Mouse (Mus musculus): ENCODE measurements around the gene Rsg1. TPM values are rescaled to one million over a fixed set of nuclear protein-coding genes. Genes with fewer than 3 reads are reported as not detected.

The Rsg1 gene
- polyA plus RNA-seq, 1 experiment from 2014 or later: 7.8 TPM

DNA sequence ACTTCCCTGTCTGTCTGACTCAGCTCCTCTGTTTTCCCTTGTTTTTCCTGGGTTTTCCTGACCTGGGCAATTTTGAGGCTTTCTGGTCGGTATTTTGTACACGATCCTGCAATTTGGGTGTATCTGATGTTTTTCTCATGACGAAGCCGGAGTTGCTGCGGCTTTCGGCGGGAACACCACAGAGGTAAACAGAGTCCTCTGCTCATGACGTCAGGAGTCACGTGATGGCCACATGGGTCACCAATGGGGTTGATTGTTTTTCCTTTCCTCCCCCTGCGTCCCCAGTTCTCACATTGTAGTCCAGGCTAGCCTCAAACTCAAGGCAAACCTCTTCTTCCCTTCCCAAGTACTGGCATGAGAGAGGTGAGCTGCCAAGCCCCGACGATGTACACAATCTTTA is 45.7 kb downstream of the Rsg1 start:
- DNase-seq (ENCODE audit: extremely low spot score, low spot score): no peak
- H3K4me3 ChIP-seq: no peak overlapping the region
- H3K27me3 ChIP-seq (ENCODE audit: poor library complexity, severe bottlenecking): peaks cover 5% of the 10 kb centered on the region; the same call in 1 of the 2 replicates
- no peaks in the 10 kb centered on the region for H3K36me3 ChIP-seq (replicated peaks)
- peaks cover 7% of the 10 kb centered on the region; the same call in 1 of the 2 replicates for H3K9me3 ChIP-seq
- H3K4me1 ChIP-seq: 0 out of 2 replicates have a peak, but pooled peaks cover 3% of the 10 kb centered on the region
- 82% methylated on average over 12 of the region's 12 CpGs for WGBS
- H3K27ac ChIP-seq: no peak overlapping the region

DNA sequence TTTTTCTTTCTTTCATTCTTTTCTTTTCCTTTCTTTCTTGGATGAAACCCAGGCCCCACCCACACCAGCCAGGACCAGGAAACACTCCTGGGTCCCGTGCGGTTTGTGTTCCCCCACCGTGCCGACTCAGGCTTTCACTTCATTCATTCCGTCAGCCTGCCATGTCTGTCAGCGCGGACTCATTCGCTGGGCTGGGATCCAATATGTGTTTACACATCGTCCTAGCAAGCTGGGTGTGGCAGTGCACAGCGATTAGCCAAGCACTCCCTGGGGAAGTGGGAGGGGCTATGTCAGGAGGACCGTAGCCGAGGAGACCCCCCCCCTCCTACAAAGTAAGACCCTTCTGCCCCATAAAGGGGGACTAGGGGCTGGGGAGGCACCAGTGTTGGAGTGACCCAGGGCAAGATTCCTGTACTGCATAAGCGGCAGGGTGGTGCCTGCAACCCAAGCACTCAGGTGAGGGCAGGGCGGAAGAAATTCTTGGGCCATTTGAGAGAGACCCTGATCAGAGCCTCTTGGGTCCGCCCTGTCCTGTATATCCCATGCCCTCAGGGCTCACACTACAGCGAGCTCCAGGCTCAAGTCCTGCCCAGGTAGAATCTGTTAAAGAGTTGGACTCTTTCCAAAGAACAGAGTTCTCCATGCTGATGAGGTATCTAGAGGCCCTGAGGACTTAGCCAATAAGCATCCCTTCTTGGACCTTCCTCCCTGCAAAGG is 46.4 kb downstream of the Rsg1 start:
- H3K9me3 ChIP-seq: peaks cover 7% of the 10 kb centered on the region; the same call in 1 of the 2 replicates
- 0 out of 2 replicates have a peak, but pooled peaks cover 3% of the 10 kb centered on the region for H3K4me1 ChIP-seq
- H3K36me3 ChIP-seq (replicated peaks): no peaks in the 10 kb centered on the region
- no peak for DNase-seq (ENCODE audit: extremely low spot score, low spot score)
- no peak overlapping the region for H3K4me3 ChIP-seq
- no peaks in the 10 kb centered on the region; the same call in 1 of the 2 replicates for H3K27me3 ChIP-seq (ENCODE audit: poor library complexity, severe bottlenecking)
- no peak overlapping the region for H3K27ac ChIP-seq
- 81% methylated on average over 16 of the region's 16 CpGs for WGBS

DNA sequence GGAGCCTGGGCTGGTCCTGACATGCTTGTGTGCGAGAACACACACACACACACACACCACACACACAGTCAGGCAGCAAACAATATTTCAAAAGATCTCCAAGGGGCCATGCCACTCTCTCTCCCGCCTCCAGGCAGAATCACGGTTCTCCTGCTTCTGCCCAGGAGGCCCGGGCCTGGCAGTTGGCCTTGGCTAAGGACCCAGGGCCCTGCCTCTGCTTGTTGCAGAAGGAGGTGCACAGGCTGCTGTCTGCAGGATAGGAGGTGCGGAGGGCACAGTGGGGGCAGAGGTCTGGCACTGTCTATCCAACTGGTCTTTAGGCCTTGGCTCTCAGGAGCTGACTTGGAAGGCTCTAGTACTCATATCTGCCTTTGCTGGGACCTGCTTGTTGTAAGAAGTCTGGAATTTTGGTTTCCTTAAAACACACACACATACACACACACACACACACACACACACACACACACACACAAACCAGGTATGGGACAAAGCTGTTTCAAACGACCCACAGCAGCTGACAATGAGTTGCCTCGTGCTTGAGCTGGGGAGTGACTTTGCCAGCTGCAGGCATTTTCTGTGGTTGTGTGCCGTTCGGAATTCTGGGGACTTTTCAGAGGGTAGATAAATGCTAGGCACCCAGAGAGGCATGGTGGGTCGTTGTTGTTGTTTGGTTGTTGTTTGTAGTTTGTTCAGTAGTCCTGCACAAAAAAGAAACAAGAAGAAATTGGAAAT is 49.3 kb downstream of the Rsg1 start:
- H3K4me3 ChIP-seq: no peak overlapping the region
- 0 out of 2 replicates have a peak, but pooled peaks cover 3% of the 10 kb centered on the region for H3K4me1 ChIP-seq
- H3K27ac ChIP-seq: no peak overlapping the region
- H3K9me3 ChIP-seq: peaks cover 5% of the 10 kb centered on the region; the same call in 1 of the 2 replicates
- no peaks in the 10 kb centered on the region for H3K36me3 ChIP-seq (replicated peaks)
- 81% methylated on average over 10 of the region's 10 CpGs for WGBS
- H3K27me3 ChIP-seq (ENCODE audit: poor library complexity, severe bottlenecking): no peaks in the 10 kb centered on the region; the same call in 1 of the 2 replicates
- DNase-seq (ENCODE audit: extremely low spot score, low spot score): no peak

DNA sequence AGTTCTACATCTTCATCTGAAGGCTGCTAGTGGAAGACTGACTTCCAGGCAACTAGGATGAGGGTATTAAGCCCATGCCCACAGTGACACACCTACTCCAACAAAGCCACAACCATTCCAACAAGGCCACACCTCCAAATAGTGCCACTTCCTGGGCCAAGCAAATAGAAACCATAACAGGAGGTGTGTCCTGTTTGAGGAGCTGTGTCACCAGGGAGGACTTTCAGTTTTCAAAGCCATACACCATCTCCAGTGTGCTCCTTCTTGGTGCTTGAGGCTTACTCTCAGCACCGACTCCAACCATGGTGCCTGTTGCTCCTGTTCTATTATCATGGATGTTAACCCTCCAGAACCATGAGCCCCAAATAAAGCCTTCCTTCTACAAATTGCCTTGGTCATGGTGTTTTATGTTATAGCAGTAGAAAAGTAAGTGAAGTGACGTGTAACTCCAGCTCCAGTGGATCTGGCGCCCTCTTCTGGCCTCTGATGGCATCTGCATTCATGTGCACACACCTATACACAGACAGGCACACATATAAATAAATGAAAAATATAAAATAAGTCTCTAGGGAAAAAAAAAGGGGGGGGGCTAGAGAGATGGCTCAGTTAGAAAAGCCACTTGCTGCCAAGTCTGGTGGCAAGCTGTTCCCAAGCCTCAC is 52.4 kb downstream of the Rsg1 start:
- no peak for DNase-seq (ENCODE audit: extremely low spot score, low spot score)
- peaks cover 8% of the 10 kb centered on the region; the same call in 1 of the 2 replicates for H3K9me3 ChIP-seq
- H3K36me3 ChIP-seq (replicated peaks): no peaks in the 10 kb centered on the region
- H3K4me1 ChIP-seq: peaks cover 6% of the 10 kb centered on the region
- H3K27ac ChIP-seq: no peak overlapping the region
- H3K27me3 ChIP-seq (ENCODE audit: poor library complexity, severe bottlenecking): peaks cover under 1% of the 10 kb centered on the region; the same call in 1 of the 2 replicates
- H3K4me3 ChIP-seq: no peak overlapping the region
- 80% methylated on average over 3 of the region's 3 CpGs for WGBS

DNA sequence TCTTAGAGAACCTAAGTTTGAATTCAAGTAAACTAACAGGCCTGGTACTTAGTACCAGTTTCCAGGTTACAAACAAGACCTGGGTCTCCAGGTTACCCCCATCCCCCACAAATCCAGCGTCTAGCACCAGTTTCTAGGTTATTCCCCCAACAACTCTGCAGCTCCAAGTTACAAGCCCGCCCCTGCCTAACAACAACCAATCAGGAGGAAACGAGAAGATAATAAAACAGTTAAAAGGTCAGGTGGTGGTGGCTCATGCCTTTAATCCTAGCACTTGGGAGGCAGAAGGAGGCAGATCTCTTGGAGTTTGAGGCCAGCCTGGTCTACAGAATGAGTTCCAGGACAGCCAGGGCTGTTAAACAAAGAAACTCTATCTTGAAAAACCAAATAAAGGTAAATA is 53.5 kb downstream of the Rsg1 start:
- H3K36me3 ChIP-seq (replicated peaks): no peaks in the 10 kb centered on the region
- no peak overlapping the region for H3K4me3 ChIP-seq
- no peak overlapping the region for H3K27ac ChIP-seq
- H3K4me1 ChIP-seq: peaks cover 16% of the 10 kb centered on the region
- DNase-seq (ENCODE audit: extremely low spot score, low spot score): no peak
- peaks cover 12% of the 10 kb centered on the region for H3K27me3 ChIP-seq (ENCODE audit: poor library complexity, severe bottlenecking)
- WGBS: 75% methylated on average over 3 of the region's 3 CpGs
- H3K9me3 ChIP-seq: peaks cover 3% of the 10 kb centered on the region; the same call in 1 of the 2 replicates

DNA sequence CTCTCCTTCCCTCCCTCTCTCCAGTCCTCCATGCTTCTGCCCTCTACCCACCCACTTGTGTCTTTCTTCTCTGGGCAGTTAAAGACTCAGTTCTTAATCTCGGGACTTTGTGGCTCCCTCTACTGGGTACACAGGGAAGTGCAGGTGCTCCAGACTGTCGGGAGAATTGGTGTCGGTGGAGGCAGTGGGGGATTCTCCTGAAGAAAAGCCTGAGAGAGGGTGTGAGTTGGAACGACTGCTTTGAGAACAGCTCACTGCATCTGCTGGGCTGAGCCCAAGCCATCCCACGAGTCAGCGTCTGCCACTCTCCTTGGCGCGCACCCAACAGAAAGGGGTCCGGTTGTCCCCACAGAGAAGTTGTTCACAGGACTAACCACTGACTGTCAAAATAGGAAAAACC is 54.1 kb downstream of the Rsg1 start:
- WGBS: 46% methylated on average over 9 of the region's 9 CpGs

DNA sequence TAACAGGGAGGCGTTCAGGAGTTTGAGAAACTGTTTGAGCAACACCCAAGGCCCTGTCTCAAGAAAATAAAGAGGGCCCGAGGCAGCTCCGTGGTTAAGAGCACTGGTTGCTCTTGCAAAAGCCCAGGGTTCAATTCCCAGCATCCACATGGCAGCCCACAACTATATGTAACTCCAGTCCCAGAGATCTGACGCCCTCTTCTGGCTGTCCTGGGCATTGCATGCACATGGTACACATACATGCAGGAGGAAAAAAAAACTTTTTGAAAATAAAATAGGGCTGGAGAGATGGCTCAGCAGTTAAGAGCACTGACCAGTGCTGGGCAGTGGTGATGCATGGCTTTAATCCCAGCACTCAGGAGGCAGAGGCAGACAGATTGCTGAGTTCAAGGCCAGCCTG is 54.6 kb downstream of the Rsg1 start:
- Histone ChIP-seq H3K27ac (no peak overlapping the region), H3K36me3 (replicated peaks) (no peaks in the 10 kb centered on the region), H3K4me3 (no peak overlapping the region), H3K9me3 (peaks cover 3% of the 10 kb centered on the region; the same call in 1 of the 2 replicates), H3K27me3 (ENCODE audit: poor library complexity, severe bottlenecking) (peaks cover 23% of the 10 kb centered on the region), H3K4me1 (peaks cover 23% of the 10 kb centered on the region)
- no peak for DNase-seq (ENCODE audit: extremely low spot score, low spot score)
- WGBS: 89% methylated on average over 4 of the region's 4 CpGs

More for the DNA sequence above, 54.1 kb downstream of the Rsg1 start:
- no peak overlapping the region for H3K4me3 ChIP-seq
- no peak overlapping the region for H3K27ac ChIP-seq
- H3K27me3 ChIP-seq (ENCODE audit: poor library complexity, severe bottlenecking): peaks cover 17% of the 10 kb centered on the region
- H3K9me3 ChIP-seq: peaks cover 3% of the 10 kb centered on the region; the same call in 1 of the 2 replicates
- no peak for DNase-seq (ENCODE audit: extremely low spot score, low spot score)
- H3K4me1 ChIP-seq: peaks cover 18% of the 10 kb centered on the region
- no peaks in the 10 kb centered on the region for H3K36me3 ChIP-seq (replicated peaks)

DNA sequence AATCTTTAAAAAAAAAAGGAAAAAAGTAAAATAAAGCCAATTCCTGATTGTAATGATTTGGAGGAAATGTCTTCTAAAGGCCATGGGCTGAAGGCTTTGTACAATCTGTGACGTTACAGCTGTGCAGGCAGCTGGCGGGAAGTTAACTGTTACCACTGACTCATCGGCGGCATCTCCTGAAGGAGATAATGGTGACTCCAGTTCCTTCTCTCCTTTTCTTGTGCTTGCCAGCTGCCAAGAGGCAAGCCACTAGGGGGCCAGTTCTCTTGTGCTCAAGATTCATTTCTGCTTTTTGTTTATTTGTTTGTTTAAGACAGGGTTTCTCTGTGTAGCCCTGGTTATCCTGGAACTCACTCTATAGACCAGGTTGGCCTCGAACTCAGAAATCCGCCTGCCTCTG is 55.3 kb downstream of the Rsg1 start:
- Histone ChIP-seq H3K4me3 (no peak overlapping the region), H3K4me1 (peaks cover 28% of the 10 kb centered on the region), H3K9me3 (peaks cover 3% of the 10 kb centered on the region; the same call in 1 of the 2 replicates), H3K27me3 (ENCODE audit: poor library complexity, severe bottlenecking) (peaks cover 30% of the 10 kb centered on the region), H3K27ac (no peak overlapping the region), H3K36me3 (replicated peaks) (no peaks in the 10 kb centered on the region)
- DNase-seq (ENCODE audit: extremely low spot score, low spot score): no peak
- 87% methylated on average over 6 of the region's 6 CpGs for WGBS

DNA sequence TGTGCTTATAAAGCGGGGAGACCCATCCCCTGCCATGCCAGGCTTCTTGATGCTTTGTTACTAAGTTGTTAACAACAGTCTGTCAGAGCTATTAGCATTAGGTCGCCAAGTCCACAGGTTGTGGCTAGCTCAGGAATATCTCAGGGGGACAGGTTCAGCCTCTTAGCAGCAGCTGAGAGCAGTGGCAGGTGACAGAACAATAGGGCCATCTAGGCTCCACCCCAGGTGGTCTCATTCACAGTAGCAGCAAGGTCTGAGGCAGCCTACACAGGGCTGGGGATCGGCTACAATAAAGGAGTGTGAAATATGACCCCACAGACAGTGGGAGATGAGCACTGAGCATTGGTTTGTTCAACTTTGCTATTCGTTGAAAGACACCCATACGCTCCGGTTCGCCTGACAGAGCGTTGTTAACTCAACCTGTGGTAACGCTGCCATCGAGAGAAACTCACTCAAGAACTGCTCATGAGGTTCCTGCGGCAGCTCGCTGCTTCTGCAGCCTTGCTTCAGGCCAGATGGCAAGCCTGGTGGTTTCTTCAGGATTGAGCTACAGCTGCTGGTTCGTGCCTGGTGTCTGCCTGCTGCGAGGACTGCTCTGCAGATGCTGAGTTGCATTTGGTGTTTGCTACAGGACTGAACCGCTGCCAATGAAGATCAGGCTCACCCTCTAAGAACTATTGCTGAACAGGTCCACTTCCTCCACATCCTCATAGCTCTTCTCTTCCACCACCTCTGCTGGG is 56.6 kb downstream of the Rsg1 start:
- H3K27me3 ChIP-seq (ENCODE audit: poor library complexity, severe bottlenecking): peaks cover 43% of the 10 kb centered on the region
- DNase-seq (ENCODE audit: extremely low spot score, low spot score): no peak
- no peak overlapping the region for H3K27ac ChIP-seq
- peaks cover 41% of the 10 kb centered on the region for H3K4me1 ChIP-seq
- H3K9me3 ChIP-seq: peaks cover 3% of the 10 kb centered on the region; the same call in 1 of the 2 replicates
- WGBS: 61% methylated on average over 15 of the region's 15 CpGs
- no peaks in the 10 kb centered on the region for H3K36me3 ChIP-seq (replicated peaks)
- H3K4me3 ChIP-seq: no peak overlapping the region

DNA sequence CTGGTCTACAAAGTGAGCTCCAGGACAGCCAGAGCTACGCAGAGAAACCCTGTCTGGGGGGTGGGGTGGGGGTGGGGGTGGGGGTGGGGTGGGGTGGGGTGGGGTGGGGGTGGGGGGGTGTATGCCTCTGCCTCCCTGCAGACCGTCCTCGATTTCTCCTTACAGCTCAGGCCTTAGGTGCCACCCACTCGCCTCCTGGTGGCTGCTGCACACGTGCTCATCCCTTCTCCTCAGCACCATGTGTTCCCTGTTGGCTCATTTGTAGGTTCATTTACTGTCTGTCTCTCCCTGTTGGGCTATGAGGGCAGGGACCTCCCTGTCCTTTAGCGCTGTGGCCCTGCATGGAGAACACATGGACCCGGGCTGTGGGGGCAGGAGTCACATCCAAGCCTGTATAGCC is 57.5 kb downstream of the Rsg1 start:
- Histone ChIP-seq H3K27ac (0 out of 2 replicates have a peak overlapping the region, but pooled peaks have one; percentile 30), H3K36me3 (replicated peaks) (no peaks in the 10 kb centered on the region), H3K4me3 (no peak overlapping the region), H3K4me1 (peaks cover 41% of the 10 kb centered on the region), H3K9me3 (peaks cover 3% of the 10 kb centered on the region; the same call in 1 of the 2 replicates), H3K27me3 (ENCODE audit: poor library complexity, severe bottlenecking) (peaks cover 51% of the 10 kb centered on the region)
- 87% methylated on average over 5 of the region's 7 CpGs for WGBS
- DNase-seq (ENCODE audit: extremely low spot score, low spot score): no peak

DNA sequence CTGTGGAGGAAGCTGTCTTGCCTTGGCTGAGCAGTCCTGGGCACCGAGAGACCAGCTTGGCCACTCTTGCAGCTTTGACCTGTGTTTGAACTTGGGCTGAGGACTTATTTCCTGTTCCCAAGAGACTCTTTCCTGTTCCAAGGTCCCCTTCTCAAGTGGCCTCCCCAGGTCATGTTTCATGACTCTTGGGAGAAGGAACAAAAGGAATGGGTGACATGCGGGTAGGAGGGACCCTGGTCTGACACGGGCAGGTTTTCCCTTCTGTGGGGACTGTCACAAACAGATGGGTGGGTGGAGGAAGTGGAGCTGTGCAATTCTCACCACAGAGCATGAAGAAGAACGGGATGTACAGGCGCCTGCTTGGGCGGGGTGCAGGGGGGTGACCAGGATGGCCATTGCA is 58.0 kb downstream of the Rsg1 start:
- peaks cover 41% of the 10 kb centered on the region for H3K4me1 ChIP-seq
- H3K4me3 ChIP-seq: no peak overlapping the region
- H3K27ac ChIP-seq: 0 out of 2 replicates have a peak overlapping the region, but pooled peaks have one; percentile 30
- 91% methylated on average over 6 of the region's 6 CpGs for WGBS
- no peaks in the 10 kb centered on the region for H3K36me3 ChIP-seq (replicated peaks)
- no peak for DNase-seq (ENCODE audit: extremely low spot score, low spot score)
- H3K9me3 ChIP-seq: peaks cover 3% of the 10 kb centered on the region; the same call in 1 of the 2 replicates
- peaks cover 51% of the 10 kb centered on the region for H3K27me3 ChIP-seq (ENCODE audit: poor library complexity, severe bottlenecking)

DNA sequence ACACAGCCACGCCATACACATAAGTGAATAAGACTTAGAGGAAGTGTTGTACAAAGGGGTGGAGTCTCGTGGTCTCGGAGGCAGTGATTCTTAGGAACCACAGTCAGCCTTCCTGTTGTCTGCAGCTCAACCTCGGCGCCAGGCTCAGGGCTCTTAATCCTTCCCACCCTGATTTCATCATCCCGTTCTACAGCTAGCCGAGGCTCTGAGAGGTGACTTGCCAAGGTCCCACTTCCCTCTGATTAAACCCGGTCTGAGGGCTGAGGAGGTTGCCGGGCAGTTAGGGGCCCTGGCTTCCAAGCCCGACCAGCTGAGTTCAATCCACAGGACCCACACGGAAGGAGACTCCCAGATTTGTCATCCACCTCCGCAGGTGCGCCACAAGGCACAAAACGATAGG is 59.1 kb downstream of the Rsg1 start:
- peaks cover 46% of the 10 kb centered on the region for H3K4me1 ChIP-seq
- H3K9me3 ChIP-seq: peaks cover 3% of the 10 kb centered on the region; the same call in 1 of the 2 replicates
- 14% methylated on average over 14 of the region's 14 CpGs for WGBS
- H3K27me3 ChIP-seq (ENCODE audit: poor library complexity, severe bottlenecking): peaks cover 51% of the 10 kb centered on the region
- no peak for DNase-seq (ENCODE audit: extremely low spot score, low spot score)
- H3K4me3 ChIP-seq: peak overlapping the region; percentile 36
- H3K36me3 ChIP-seq (replicated peaks): no peaks in the 10 kb centered on the region
- H3K27ac ChIP-seq: peak overlapping the region; percentile 48
